In the genomic region with DNA sequence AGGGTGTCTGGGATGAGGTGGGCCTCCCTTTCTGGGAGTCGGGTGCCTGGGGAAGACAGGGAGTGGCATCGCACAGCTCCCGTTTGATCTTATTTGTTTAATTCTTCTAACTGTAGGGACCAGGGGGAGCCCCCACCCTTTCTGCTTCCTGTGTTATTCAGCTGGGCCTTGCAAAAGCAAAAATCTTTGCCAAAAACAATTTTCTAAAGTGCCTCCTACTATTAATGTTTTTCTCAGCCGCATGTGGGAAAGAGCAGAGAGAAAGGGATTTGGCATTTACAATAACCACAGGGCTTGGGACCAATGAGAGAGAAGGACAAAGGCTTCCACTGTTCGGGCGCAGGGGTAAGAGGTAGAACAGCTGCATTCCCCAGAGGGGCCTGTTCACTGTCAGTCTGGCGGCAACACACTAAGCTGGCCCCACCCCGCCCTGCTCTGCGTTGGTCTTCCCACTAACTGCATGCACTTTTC, we compare ENCODE assay signal across 8 mouse cellular contexts. TPM values are rescaled to one million over a fixed set of nuclear protein-coding genes. Genes with fewer than 3 reads are reported as not detected.
DNase-seq lines count a peak whose midpoint lies in the region; ATAC-seq and TF ChIP-seq lines count a peak whose summit lies in the region.

No protein-coding gene starts in this region.

- no peak overlapping the region for H3K4me2 ChIP-seq in forebrain, postnatal 0 days (ENCODE audit: low read depth)
- no peak overlapping the region for H3K4me2 ChIP-seq in hindbrain, embryonic 11.5 days (replicated peaks; ENCODE audit: low read depth, low read length)
- H3K4me2 ChIP-seq in neural tube, embryonic 15.5 days = no peak overlapping the region

- H3K27me3 ChIP-seq in kidney, adult 2 months (replicated peaks; ENCODE audit: control insufficient read depth, insufficient read depth, low read length) = no peaks in the 10 kb centered on the region
- H3K27me3 ChIP-seq in forebrain, postnatal 0 days (ENCODE audit: insufficient read depth, low read length) = no peaks in the 10 kb centered on the region
- no peaks in the 10 kb centered on the region for H3K27me3 ChIP-seq in hindbrain, embryonic 11.5 days (ENCODE audit: control insufficient read depth, insufficient read depth, low read length)
- H3K27me3 ChIP-seq in neural tube, embryonic 15.5 days (replicated peaks) = no peaks in the 10 kb centered on the region

- WGBS in kidney, adult 2 months = 45% methylated on average over 9 of the region's 9 CpGs
- 13% methylated on average over 9 of the region's 9 CpGs for WGBS in forebrain, postnatal 0 days
- 45% methylated on average over 9 of the region's 9 CpGs for WGBS in hindbrain, embryonic 11.5 days
- 33% methylated on average over 9 of the region's 9 CpGs for WGBS in neural tube, embryonic 15.5 days

- ATAC-seq in forebrain, postnatal 0 days = peak; percentile 96
- ATAC-seq in hindbrain, embryonic 11.5 days (ENCODE audit: low FRiP score) = peak; percentile 70; the same call in 1 of the 2 replicates
- ATAC-seq in neural tube, embryonic 15.5 days (ENCODE audit: low FRiP score) = peak; percentile 61

- peak overlapping the region; percentile 53; the same call in 1 of the 2 replicates for H3K27ac ChIP-seq in kidney, adult 2 months (ENCODE audit: insufficient read depth, low read depth, low read length)
- H3K27ac ChIP-seq in forebrain, postnatal 0 days (ENCODE audit: low read depth, low read length) = peak overlapping the region; percentile 67
- no peak overlapping the region for H3K27ac ChIP-seq in hindbrain, embryonic 11.5 days (ENCODE audit: low read depth, low read length)
- H3K27ac ChIP-seq in neural tube, embryonic 15.5 days (replicated peaks) = peak overlapping the region; percentile 54

- H3K9me3 ChIP-seq in forebrain, postnatal 0 days (ENCODE audit: low read length) = no peaks in the 10 kb centered on the region
- H3K9me3 ChIP-seq in hindbrain, embryonic 11.5 days (ENCODE audit: control insufficient read depth, low read length) = no peaks in the 10 kb centered on the region
- no peaks in the 10 kb centered on the region for H3K9me3 ChIP-seq in neural tube, embryonic 15.5 days (replicated peaks)

- no peaks in the 10 kb centered on the region for H3K36me3 ChIP-seq in kidney, adult 2 months (ENCODE audit: control insufficient read depth, insufficient read depth, low read length)
- no peaks in the 10 kb centered on the region for H3K36me3 ChIP-seq in forebrain, postnatal 0 days (ENCODE audit: insufficient read depth)
- H3K36me3 ChIP-seq in hindbrain, embryonic 11.5 days (ENCODE audit: control insufficient read depth, insufficient read depth, low read length) = no peaks in the 10 kb centered on the region
- H3K36me3 ChIP-seq in neural tube, embryonic 15.5 days = no peaks in the 10 kb centered on the region

- no peak for TF ChIP-seq POLR2A in kidney, adult 2 months (IDR thresholded peaks at IDR 0.05; ENCODE audit: low read depth, low read length)

- no peak overlapping the region for H3K9ac ChIP-seq in forebrain, postnatal 0 days
- no peak overlapping the region for H3K9ac ChIP-seq in hindbrain, embryonic 11.5 days (ENCODE audit: low read depth, low read length)
- no peak overlapping the region for H3K9ac ChIP-seq in neural tube, embryonic 15.5 days (replicated peaks)

- no peak overlapping the region for H3K4me3 ChIP-seq in kidney, adult 2 months (ENCODE audit: insufficient read depth, low read depth, low read length)
- no peak overlapping the region for H3K4me3 ChIP-seq in forebrain, postnatal 0 days (ENCODE audit: low read depth, low read length)
- H3K4me3 ChIP-seq in hindbrain, embryonic 11.5 days (ENCODE audit: low read depth, low read length) = no peak overlapping the region
- H3K4me3 ChIP-seq in neural tube, embryonic 15.5 days (replicated peaks) = no peak overlapping the region

- TF ChIP-seq CTCF in kidney, adult 2 months (conservative IDR thresholded peaks at IDR 0.05; ENCODE audit: insufficient read depth, insufficient read length, low read depth, low read length) = no peak
- no peak for TF ChIP-seq CTCF in forebrain, postnatal 0 days (IDR thresholded peaks at IDR 0.05; ENCODE audit: low read depth)

- H3K4me1 ChIP-seq in kidney, adult 2 months (ENCODE audit: control insufficient read depth, insufficient read depth, low read length) = no peaks in the 10 kb centered on the region
- peaks cover 8% of the 10 kb centered on the region for H3K4me1 ChIP-seq in forebrain, postnatal 0 days (ENCODE audit: insufficient read depth)
- H3K4me1 ChIP-seq in hindbrain, embryonic 11.5 days (replicated peaks; ENCODE audit: control insufficient read depth, insufficient read depth, low read length) = no peaks in the 10 kb centered on the region
- peaks cover 10% of the 10 kb centered on the region for H3K4me1 ChIP-seq in neural tube, embryonic 15.5 days

- peak; percentile 54 for DNase-seq in kidney, adult 2 months
- DNase-seq in kidney, adult 11 months = no peak
- DNase-seq in ZHBTc4 (ENCODE audit: low read depth, low spot score) (peak; percentile 39), liver (peak; percentile 44)
- peak; percentile 36 for DNase-seq in forebrain, postnatal 0 days
- peak; percentile 49 for DNase-seq in hindbrain, embryonic 11.5 days (ENCODE audit: low spot score)
- DNase-seq in testis, postnatal 10 days (ENCODE audit: low spot score) = no peak

RNA-seq across cellular contexts. Expression of gene Traf3ip3, which starts 12.3 kb away (rescaled TPM):
- polyA plus RNA-seq in kidney, adult 2 months (2012; rRNA removed) = 0.52 and 3.2 TPM in 2 replicates
- 0.69 and 1.8 TPM in 2 replicates for total RNA-seq in forebrain, postnatal 0 days (2014; rRNA removed)
- 1.6 and 2.1 TPM in 2 replicates for polyA plus RNA-seq in forebrain, postnatal 0 days (2015; fragmentation: Nextera tagmentation; extraction: Ambion mirVana)
- polyA plus RNA-seq in hindbrain, embryonic 11.5 days (2014; fragmentation: Nextera tagmentation; extraction: Ambion mirVana) = 1.9 and 2.3 TPM in 2 replicates
- 3.8 and 15.9 TPM in 2 replicates for polyA plus RNA-seq in neural tube, embryonic 15.5 days (2015; fragmentation: Nextera tagmentation; extraction: Ambion mirVana)

RNA-seq across cellular contexts. Expression of gene Lamb3, which starts 18.3 kb away (rescaled TPM):
- polyA plus RNA-seq in kidney, adult 2 months (2012; rRNA removed) = 2.7 and 4.8 TPM in 2 replicates
- total RNA-seq in forebrain, postnatal 0 days (2014; rRNA removed) = 1.5 and 3.6 TPM in 2 replicates
- polyA plus RNA-seq in forebrain, postnatal 0 days (2015; fragmentation: Nextera tagmentation; extraction: Ambion mirVana) = 0.98 and 1.1 TPM in 2 replicates
- 0.12 and 0.38 TPM in 2 replicates for polyA plus RNA-seq in hindbrain, embryonic 11.5 days (2014; fragmentation: Nextera tagmentation; extraction: Ambion mirVana)
- polyA plus RNA-seq in neural tube, embryonic 15.5 days (2015; fragmentation: Nextera tagmentation; extraction: Ambion mirVana) = 0.59 and 3.8 TPM in 2 replicates

RNA-seq across cellular contexts. Expression of gene A130010J15Rik, which starts 21.3 kb away (rescaled TPM):
- polyA plus RNA-seq in kidney, adult 2 months (2012; rRNA removed) = 2.3 and 2.8 TPM in 2 replicates
- 16.2 and 18.2 TPM in 2 replicates for total RNA-seq in forebrain, postnatal 0 days (2014; rRNA removed)
- polyA plus RNA-seq in forebrain, postnatal 0 days (2015; fragmentation: Nextera tagmentation; extraction: Ambion mirVana) = 9.6 and 10.8 TPM in 2 replicates
- polyA plus RNA-seq in hindbrain, embryonic 11.5 days (2014; fragmentation: Nextera tagmentation; extraction: Ambion mirVana) = 14.6 and 16.2 TPM in 2 replicates
- polyA plus RNA-seq in neural tube, embryonic 15.5 days (2015; fragmentation: Nextera tagmentation; extraction: Ambion mirVana) = 9.7 and 11.8 TPM in 2 replicates

RNA-seq across cellular contexts. Expression of gene Irf6, which starts 36.3 kb away (rescaled TPM):
- 30.6 and 37.9 TPM in 2 replicates for polyA plus RNA-seq in kidney, adult 2 months (2012; rRNA removed)
- 0.33 and 0.62 TPM in 2 replicates for total RNA-seq in forebrain, postnatal 0 days (2014; rRNA removed)
- 0.29 and 0.48 TPM in 2 replicates for polyA plus RNA-seq in forebrain, postnatal 0 days (2015; fragmentation: Nextera tagmentation; extraction: Ambion mirVana)
- 3.1 and 4.4 TPM in 2 replicates for polyA plus RNA-seq in hindbrain, embryonic 11.5 days (2014; fragmentation: Nextera tagmentation; extraction: Ambion mirVana)
- polyA plus RNA-seq in neural tube, embryonic 15.5 days (2015; fragmentation: Nextera tagmentation; extraction: Ambion mirVana) = 0.70 and 6.3 TPM in 2 replicates

RNA-seq across cellular contexts. Expression of gene Diexf, which starts 59.1 kb away (rescaled TPM):
- polyA plus RNA-seq in kidney, adult 2 months (2012; rRNA removed) = 13.0 and 13.5 TPM in 2 replicates
- total RNA-seq in forebrain, postnatal 0 days (2014; rRNA removed) = 11.4 and 18.6 TPM in 2 replicates
- 4.0 and 6.2 TPM in 2 replicates for polyA plus RNA-seq in forebrain, postnatal 0 days (2015; fragmentation: Nextera tagmentation; extraction: Ambion mirVana)
- polyA plus RNA-seq in hindbrain, embryonic 11.5 days (2014; fragmentation: Nextera tagmentation; extraction: Ambion mirVana) = 11.5 and 12.7 TPM in 2 replicates
- 7.8 TPM in 2 replicates for polyA plus RNA-seq in neural tube, embryonic 15.5 days (2015; fragmentation: Nextera tagmentation; extraction: Ambion mirVana)

Comparison
In these comparisons a context has a peak if more than half of its experiments do, and no peak if none do; other contexts are left out.
1. DNase-seq: peak in kidney, adult 2 months (single experiment), ZHBTc4 (single experiment), forebrain, postnatal 0 days (single experiment), hindbrain, embryonic 11.5 days (single experiment) and liver (single experiment); none in kidney, adult 11 months (single experiment) and testis, postnatal 10 days (single experiment).
2. Peak in every context shown above with its lines, with median percentiles within 50 percentile points of each other: ATAC-seq.